Mouse (Mus musculus) right cerebral cortex, postnatal 14 days (tissue): Measurements from ENCODE around the gene Clcn1.
A peak's percentile ranks its signal among the peaks of the same experiment; 100 is the strongest.

Experiments used
- DNase-seq: peaks from one replicate; pipeline ENCODE4 v3.0.0; 2022

Gene Clcn1

DNA sequence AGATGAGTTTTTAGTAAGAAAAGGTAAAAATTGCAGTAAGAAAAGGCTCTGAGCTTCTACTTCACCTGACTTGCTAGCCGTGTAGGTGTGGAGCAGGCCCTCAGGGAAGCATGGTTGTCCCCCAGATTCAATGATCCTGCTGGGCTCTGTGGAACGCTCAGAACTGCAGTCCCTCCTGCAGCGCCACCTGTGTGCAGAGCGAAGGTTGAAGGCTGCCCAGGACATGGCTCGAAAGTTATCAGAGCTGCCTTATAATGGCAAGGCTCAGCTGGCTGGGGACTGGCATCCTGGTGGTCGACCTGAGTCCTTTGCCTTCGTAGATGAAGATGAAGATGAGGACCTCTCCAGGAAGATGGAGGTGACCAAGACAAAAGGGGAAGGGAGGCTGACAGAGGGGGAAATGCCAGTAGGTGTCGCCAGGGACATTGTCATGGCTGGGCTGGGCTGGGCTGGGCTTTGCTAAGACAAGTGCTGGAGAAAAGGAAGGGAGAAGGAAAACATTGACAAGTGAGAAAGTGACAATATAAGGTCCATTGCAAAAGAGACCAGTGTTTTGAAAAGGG, 23.4 kb downstream of the Clcn1 start:
- DNase-seq: no peak

DNA sequence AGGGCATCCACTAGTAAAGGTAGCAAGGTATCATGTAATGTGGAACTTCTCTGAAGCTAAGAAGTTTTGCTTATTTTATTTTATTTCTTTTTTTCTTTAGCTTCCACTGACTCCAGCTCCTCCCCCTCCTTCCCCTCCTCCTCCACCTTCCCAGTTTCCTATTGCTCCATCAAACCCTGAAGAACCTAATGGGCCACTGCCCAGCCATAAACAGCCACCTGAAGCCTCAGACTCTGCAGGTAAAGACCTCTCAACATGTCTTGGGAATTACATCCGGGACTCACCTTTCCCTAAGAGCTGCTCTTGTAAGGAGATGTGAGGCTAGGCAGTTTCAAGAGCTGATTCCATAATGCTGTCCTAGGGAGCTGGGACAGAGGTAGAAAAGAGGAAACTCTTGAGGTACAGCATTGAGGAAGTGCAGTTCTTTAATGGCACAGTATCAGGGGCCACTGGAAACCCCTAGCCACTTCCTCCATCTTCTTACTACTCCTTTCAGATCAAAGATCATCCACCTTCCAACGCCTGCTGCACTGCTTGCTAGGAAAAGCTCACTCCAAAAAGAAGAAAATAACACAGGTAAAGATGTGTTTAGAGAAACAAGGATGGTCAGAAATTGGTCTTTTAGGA, 24.1 kb downstream of the Clcn1 start:
- no peak for DNase-seq

DNA sequence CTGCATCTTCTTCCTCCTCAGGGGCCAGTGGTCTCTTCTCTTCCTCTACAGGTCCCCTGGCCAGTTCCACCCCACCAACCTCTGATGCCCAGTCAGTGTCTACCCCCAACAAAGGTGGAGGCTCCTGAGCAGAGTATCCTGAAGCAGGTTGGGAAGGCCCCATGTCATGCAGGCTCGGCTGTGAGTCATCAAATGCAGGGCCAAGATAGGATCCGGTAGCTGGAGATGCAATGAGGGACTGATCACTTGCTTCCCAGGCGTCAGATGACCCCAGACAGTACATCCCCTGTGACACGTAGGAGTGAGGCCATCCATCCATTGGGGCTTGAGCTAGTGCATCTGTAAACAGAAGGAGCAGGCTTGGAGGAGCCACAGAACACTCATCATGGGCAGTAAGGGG, 31.8 kb downstream of the Clcn1 start:
- DNase-seq: no peak

DNA sequence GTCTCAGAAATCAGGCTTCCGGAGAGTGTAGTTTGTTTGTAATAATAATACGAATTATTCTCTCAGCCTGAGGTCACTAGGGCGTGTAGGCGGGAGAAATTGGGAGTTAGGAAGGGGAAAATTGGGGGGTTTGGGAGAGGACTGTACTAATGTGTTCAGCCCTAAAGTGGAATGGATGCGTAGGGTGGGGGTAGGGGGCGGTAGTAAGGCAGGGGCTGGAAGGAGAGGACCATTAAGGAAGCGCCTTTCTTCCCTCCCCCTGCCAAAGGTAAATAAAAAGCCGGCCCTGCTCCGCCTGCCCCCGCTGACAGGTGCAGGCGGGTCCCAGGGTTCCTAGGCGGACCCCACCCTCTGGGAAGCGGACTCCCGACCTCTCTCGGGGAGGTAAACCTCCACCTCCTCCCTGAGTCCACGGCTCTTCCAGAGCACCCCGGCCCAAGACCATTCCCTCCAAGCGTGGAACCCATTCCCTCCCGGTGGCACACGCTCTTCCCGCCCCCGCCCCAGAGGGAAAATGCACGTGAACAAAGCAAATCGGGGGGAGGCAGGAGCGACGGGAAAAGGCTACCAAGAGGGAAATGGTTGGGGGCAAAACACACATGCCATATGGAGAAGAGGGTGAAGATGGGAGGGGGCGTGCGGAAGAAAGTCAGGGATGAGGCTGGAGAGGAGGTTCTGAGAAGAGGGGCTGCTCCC, 37.0 kb downstream of the Clcn1 start:
- no peak for DNase-seq

DNA sequence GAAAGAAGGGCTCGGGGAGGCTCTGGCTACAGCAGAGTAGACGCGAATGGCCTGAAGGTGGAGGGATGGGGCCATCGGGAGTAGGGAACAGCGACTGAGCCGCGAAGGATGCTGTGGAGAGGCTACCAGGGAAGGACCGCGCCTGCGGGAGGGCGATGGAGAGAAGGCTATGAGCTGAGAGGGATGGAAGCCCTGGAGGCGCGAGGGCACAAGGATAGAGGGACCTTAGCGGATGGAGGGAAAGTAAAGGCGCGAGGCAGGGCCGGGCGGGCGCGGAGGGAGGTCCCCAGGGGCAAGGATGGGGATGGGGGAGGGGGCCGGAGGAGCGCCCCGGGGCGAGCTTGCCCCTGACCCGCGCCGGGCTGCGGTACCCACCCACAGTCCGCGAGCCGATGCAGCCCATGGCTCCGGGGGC, 37.6 kb downstream of the Clcn1 start:
- peak; percentile 37 for DNase-seq

DNA sequence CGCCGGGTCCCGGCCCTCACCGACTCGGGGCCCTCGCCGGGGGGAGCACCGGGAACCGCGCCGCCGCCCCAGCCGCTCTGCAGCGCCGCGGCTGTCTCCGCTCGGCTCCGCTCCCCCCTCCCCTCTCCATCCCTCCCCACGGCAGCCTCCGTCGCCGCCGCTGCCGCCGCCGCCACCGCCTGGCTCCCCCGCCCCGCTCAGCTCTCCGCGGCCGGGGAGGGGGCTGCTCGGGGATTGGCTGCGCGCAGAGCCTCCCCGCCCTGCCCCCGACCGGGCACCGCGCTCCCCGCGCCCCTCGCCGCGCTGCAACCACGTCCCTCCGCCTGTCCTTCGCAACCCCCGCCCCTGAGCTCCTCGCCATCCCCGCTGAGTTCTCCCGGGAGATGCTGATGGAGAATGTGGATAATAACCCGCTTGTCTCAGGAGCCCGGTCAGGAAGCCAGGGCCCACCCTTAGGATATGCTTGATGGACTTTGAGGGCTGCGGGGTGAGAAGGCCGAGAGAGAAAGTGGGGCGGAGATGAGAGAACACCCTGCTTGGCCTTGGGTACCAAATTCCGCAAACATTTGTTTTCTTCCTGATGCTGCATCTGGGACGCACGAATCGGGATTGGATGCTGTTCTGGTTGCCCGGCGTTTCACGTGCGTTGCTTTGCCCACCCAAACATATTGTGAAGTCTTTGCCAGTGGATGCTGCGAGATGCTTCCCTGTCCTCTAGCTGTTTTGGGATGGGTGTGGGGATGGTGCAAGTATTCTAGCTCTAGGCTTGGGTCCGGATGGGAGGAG, 38.2 kb downstream of the Clcn1 start, which contains the start of gene Fam131b:
Gene Fam131b, minus strand, starts transcription at position 162 of the 786 bp plus-strand sequence.
- peak; percentile 77 for DNase-seq

DNA sequence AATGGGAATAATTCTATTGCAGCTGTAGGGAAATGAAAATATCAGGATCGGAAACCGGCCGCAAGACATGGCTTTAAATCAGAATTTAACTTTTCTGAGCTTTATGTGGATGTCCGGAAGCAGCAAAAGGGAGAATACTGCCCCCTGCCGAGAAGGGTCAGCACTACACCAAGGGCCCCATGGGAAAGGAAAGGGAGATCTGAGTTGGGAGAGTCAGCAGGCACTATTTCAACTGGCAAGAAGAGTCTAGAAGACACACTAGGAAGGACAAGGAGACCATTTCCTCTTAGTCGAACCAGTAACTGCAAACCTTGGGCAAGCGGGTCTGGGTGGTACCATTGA, 38.8 kb downstream of the Clcn1 start:
- peak; percentile 80 for DNase-seq

DNA sequence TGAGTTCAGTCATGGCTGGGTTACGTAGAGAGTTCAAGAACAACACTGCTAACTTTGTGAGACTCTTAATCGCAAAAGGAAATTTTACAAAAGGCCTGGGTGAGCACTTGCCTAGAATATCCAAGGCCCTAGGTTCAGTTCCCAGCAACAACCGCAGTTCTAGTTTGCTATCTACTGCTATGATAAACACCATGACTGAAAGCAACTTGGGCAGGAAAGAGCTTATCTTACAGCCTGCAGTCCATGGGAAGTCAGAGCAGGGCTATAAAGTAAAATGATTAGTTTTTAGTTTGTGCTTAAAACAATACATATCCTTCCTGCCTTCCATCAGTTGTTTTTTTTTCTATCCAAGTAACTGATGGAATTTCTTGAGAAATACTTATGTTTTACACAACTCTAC, 40.0 kb downstream of the Clcn1 start:
- DNase-seq: no peak

DNA sequence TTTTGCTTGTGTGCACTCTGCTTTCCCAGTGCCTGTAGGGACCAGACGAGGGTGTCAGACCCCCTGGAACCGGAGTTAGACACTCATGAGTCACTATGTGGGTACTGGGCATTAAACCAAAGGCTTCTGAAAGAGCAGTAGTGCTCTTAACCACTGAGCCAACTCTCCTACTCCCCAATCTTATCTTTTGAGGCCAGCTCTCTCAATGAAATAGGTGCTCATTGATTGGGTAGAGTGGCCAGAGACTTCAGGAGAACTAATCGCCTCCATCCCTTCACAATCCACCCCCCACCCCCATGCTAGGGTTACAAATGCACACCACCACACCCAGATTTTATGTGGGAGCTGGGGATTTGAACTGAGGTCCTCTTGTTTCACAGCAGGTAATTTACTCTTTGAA, 42.3 kb downstream of the Clcn1 start:
- no peak for DNase-seq

DNA sequence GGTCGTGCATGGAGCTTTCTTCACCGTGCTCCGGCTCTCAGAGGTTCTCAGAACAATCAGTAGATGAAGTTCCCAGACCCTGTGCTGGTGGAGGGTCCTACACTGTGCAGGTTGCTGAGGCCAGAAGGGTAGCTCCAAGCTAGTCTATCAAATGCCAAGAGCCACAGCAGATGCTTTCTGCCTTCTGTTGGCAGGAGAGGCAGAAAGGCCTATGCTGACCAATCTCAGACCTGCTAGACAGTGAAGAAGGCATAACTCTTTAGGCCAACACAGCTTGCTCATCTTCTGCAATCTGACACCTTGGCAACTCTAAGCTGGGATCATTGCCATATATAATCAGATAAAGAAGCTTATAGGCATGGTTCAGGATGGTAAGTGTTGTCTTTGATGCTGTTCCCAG, 43.7 kb downstream of the Clcn1 start:
- no peak for DNase-seq

DNA sequence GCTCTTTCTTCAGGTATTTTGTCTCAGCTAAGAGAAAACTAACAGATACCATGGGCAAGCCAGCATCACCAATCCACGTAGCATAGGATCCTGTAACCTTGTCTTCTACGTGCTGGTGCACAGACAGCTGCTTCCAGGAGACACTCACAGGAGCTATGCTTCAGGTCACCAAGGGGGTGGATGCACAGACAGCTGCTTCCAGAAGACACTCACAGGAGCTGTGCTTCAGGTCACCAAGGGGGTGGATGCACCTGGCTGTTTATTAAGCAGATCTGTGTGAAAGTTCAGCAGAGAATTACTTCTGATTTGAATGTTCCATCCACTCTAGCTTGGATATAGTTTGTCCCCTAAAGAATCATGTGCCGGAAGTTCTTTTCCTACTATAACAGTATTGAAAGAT, 44.5 kb downstream of the Clcn1 start:
- no peak for DNase-seq

DNA sequence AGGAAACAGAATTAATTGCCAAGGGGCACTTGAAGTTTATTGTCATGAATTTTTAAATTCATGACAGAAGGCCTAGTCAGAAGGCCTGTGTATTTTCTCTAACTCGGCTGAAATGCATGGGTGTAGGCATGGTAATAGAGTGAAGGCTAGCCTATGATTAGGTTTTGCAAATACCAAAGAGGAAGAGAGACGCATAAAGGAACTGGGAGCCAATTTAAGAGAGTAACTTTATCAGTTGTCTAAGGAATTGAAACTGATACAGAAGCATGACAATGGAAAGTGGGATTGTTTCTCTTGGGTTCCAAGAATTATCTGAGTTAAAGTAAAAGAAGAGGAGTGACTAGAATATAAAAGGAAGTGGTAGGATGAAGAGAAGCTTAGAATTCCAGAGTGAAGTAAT, 52.7 kb downstream of the Clcn1 start:
- DNase-seq: no peak

DNA sequence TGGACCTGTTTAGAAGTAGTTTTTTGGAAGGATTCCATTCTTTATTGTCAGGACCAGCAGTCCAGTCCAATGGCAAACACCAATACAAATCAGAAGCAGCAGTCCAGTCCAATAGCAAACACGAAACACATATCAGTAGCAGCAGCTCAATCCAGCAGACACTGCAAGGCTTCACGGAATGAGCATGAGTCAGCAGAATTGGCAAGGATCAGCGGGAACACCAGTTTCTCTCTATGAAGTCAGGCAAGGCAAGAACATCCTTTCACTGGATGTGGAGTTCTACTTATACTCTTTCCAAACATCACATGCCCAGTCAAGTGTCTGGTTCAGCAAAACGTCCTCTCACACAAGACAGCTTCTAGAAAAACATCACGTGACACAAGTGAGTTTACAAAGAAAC, 53.5 kb downstream of the Clcn1 start:
- no peak for DNase-seq

DNA sequence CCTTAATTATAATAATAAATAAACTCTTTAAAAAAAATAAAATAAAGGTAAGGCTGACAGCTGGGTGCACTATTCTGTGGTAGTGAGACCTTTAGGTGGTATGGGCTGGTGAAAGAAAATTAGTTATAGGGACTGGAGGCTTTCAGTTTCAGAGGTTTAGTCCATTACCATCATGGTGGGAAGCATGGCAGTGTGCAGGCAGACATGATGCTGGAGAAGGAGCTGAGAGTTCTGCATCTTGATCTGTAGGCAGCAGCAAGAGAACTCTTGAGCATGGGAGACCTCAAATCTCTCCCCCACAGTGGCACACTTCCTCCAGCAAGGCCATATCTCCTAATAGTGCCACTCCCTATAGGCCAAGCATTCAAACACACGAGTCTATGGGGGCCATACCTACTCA, 55.7 kb downstream of the Clcn1 start:
- no peak for DNase-seq

DNA sequence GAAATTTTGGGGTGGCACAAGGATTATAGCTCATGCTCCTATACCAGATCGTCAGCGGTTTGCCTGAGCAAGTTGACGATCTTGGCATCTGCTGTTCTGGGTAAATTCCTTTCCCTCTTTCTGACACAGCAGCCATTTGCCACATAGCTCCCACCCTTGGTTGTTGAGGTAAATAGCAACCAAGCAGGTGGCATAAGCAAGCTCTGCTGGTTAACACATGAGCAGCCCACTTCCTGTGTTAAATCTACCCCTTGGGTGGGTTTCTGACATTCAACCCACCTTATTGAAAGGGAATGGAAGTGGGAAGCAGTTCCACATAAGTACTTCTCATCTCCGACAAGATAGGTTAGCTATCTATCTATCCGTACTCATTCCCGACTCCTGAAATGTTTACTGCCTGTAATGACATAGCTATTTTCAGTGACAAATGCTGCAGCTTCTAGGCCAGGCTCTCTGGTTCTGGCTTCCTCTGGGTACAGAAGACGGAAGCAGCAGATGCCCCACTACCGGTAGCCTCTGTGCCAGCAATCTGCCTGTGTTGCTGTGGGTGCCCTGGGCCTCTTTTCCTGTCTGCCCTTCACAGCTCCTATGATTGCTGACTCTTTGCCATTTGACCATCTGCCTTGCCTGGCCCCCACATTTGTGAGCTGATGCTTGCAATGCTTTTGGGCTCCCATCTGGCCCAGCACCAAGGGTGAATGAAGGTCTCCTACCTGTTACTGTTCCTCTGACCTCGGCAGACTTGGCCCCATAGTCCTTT, 57.1 kb downstream of the Clcn1 start:
- no peak for DNase-seq

DNA sequence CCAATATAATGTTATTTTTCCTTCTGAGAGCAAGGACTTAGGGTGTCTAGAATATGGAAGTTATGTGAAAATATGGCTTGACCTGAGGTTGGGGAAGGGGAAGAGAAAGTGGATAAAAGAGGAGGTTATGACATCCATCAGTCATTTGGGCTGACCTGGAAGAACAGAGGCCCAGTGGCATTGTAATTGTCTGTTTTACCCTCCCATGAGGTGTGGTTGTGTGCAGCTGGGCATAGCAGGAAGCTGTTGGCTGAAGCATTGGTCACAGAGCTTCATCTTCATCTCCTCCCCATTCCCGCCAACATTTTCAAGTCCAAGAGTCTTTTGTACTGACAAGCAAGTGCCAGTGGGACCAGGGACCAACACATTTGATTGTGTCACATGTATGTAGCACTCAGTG, 57.8 kb downstream of the Clcn1 start:
- DNase-seq: no peak

DNA sequence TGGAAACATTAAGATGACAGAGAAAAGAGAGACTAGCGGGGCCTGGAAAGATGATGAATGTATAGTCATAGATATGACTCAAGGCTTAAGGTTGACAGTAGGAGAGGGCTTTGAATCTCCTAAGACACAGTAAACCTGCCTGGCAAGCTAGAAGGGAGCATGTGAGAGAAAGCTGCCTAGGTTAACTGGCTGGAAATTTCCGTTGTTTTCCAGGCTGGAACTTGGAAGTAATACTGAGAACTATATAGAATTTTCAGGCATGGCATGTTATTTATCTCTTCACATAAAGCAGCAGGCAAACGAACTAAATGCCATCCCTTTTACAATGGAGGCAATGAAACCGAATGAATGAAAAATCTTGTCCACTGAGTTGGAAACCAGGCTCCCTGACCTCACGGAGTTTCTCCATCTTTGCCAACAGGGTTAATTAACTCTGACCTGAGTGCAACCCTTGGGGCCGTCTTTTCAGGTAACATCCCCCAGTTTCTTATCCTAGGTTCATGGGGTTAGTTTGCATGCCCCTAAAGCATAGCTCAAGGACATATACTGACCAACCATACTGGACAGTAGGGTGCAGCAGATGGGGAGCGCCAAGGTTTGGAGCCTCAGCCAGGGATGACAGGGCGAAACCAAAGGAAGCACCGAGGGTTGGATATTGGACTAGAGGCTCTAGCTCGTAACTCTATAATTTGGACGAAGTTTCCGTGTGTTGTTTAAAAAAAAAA, 62.0 kb downstream of the Clcn1 start:
- DNase-seq: no peak

DNA sequence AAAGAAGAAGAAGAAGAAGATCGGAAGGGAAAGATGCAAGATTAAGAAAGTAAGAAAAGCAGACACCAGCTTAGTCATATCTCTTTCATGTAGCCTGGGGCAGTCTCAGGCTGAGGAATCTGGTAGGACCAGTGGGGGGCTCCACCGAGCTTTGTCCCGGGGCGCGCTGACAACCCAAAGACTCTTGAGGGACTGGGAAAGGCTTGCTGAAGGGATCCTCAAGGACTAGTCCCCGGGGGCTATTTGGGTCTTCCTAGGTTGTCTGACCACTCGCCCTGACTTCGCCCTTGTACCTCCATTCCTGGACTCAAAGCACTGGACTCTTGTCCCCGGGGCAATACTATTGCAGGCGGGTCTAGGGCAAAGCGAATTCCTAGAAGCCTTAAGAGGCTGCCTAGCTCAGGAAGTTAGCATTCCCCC, 62.5 kb downstream of the Clcn1 start:
- DNase-seq: peak; percentile 64

DNA sequence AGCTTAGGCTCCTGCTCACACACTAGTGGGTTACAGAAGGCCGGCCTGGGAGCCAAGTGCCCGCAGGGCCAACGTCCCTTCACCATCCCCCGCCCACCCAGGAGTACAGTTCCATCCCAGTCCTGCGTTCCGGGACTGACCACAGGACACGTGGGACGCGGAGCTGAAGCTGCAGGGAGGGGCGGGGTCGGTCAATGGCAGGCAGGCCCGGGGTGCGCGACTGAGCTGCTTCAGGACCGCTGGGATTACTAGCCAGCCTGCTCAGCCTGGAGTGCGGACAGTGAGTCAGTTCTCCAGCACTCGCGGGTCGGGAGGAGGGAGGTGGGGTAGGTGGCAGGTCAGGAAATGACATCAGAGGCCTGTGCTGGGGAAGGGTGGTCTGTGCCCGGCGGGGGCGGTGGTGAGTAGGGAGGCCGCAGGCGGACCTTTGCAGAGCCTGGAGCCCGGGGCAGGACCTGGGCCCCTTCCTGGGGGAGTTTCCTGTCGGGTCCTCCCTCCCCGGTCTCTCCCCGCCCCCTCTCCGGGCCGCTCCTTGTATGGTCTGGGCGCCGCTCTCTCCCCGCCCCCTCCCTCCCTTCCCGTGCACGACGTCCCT, 63.0 kb downstream of the Clcn1 start, which contains the start of gene Zyx:
Gene Zyx, plus strand, starts transcription at position 205 of the 595 bp plus-strand sequence.
- DNase-seq: peak; percentile 80

DNA sequence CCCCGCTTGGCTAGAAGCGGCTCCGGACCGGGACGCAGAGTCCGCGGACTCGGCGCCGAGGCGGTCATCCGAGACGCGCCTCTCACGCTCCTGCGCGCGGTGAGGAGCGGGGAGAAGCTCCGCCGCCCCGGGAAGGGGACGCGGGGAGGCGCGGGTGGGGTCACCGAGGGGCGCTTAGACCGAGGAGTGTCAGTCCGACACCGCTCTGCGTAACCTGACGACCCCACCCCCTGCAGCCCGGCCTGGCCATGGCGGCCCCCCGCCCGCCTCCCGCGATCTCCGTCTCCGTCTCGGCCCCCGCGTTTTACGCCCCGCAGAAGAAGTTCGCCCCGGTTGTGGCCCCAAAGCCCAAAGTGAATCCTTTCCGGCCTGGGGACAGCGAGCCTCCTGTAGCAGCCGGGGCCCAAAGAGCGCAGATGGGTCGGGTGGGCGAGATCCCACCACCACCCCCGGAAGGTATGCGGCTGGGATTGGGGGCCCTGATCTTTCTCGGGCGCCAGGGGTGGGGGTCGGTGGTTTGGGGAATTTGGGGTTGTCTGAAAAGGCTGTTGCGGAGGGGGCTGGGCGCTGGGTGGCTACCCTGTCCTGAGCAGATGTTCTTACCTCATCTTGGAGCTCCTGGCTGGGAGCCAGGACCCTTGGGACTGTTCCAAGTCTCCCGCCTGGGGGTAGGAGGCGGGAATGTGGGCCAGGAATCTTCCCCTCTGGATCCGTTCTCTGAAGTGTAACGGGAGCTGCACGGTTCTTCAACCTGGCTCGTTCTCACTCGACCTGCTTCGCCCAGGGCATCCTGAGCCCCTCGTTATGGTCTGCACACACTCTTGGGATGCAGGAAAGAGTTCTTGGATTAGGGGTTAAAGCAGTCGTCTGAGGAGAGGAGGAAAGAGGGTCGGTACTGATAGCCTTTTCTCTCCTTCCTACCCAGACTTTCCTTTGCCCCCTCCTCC, 63.8 kb downstream of the Clcn1 start:
- DNase-seq: peak; percentile 85
